In genomic region chr7:100750101-100750500, GRCm38 (mm10) we compare ENCODE assay signal across 15 mouse cellular contexts.
"Had no signal": no experiment of that assay in that cellular context is flagged by ENCODE, and none has a peak within 500 bp of the region (broad histone marks: within the 10 kb centered on the region; RNA-seq: fewer than 3 reads in every experiment).

No protein-coding gene starts in this region.

- H3K27me3 ChIP-seq: liver, embryonic 15.5 days; midbrain, embryonic 12.5 days had no signal

- H3K4me1 ChIP-seq: limb, embryonic 10.5 days; liver, embryonic 15.5 days; midbrain, embryonic 12.5 days had no signal

- H3K9me3 ChIP-seq: limb, embryonic 10.5 days; liver, embryonic 15.5 days; midbrain, embryonic 12.5 days had no signal

- H3K27ac ChIP-seq: layer of hippocampus, adult 2 months; left cerebral cortex, adult 2 months; limb, embryonic 10.5 days; liver, embryonic 15.5 days; macrophage; midbrain, embryonic 12.5 days; stomach, postnatal 0 days had no signal

- DNase-seq: kidney, postnatal 10 days; kidney, postnatal 4 days; lung, adult 2 months; lung, postnatal 10 days; right cerebral cortex, postnatal 14 days; thymus, adult 18-20 months; thymus, postnatal 25 days had no signal

- H3K4me3 ChIP-seq: layer of hippocampus, adult 2 months; left cerebral cortex, adult 2 months; limb, embryonic 10.5 days; liver, embryonic 15.5 days; midbrain, embryonic 12.5 days had no signal

- H3K36me3 ChIP-seq: limb, embryonic 10.5 days; liver, embryonic 15.5 days; midbrain, embryonic 12.5 days had no signal

- H3K9ac ChIP-seq: liver, embryonic 15.5 days; midbrain, embryonic 12.5 days had no signal

- H3K4me2 ChIP-seq: liver, embryonic 11.5 days; liver, embryonic 15.5 days; midbrain, embryonic 12.5 days had no signal
